Mouse (Mus musculus) adrenal gland, postnatal 4 days (tissue): ENCODE data around the gene Myh10. TPM values are rescaled to one million over a fixed set of nuclear protein-coding genes. Genes with fewer than 3 reads are reported as not detected.

Experiments
- DNase-seq, 2 experiments: peaks; one replicate each; pipeline ENCODE4 v3.0.0; 2021 to 2022; ENCODE audit warnings: low spot score in 2 of 2, mixed read lengths in 2 of 2
- total RNA-seq, 2 experiments: library from RNA; stranded (reverse); gene quantifications; 2 replicates each; pipeline ENCODE4 v1.2.3; 2021

Gene Myh10
- total RNA-seq, 2 experiments from 2014 or later: 69.4 to 98.3 TPM

DNA sequence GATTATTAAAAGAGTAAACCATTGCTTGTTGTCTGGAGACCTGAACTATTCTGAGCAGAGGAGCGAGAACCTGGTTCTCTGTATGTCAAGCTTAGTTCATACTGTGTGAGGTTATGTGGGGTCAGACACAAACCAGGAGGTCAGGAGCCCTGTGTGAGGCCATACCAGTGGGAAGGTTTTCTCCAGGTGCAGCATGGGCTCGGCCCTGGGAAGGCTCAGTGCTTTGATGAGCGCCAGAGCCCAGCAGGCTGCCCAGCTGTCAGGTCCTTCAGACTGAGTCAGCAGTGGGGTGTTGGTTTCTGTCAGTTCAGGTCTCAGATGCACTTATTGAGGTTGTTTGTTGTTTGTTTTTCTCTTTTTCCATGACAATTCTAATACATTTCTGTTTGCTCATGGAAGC is 52.8 kb downstream of the Myh10 start:
- no peak for DNase-seq

- no peak for DNase-seq
Measured at GRCm38 (mm10) chr11:68745374-68746200, 54.2 kb downstream of the Myh10 start.

GRCm38 (mm10) chr11:68748121-68748520 is 56.8 kb downstream of the Myh10 start:
- DNase-seq: no peak

GRCm38 (mm10) chr11:68750206-68750605 is 58.8 kb downstream of the Myh10 start:
- no peak for DNase-seq

DNA sequence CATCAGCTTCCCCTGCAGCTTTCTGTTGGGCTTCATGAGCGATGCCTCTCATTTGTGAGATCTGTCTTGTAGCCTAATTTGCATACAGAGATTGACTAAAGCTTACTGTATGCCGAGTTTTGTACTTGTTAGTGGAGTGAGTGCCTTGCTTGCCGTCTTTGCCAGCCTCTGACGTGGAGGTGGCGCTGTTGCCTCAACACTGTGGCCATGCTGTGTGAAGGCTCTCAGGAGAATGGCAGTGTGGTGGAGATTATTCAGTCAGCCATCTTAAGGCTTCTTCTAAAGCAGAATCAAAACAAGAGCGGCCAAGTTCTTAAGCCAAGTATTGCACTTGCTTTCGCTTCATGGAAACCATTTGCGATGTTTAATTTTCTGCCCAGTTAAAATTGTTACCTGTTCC is 59.6 kb downstream of the Myh10 start:
- no peak for DNase-seq

DNA sequence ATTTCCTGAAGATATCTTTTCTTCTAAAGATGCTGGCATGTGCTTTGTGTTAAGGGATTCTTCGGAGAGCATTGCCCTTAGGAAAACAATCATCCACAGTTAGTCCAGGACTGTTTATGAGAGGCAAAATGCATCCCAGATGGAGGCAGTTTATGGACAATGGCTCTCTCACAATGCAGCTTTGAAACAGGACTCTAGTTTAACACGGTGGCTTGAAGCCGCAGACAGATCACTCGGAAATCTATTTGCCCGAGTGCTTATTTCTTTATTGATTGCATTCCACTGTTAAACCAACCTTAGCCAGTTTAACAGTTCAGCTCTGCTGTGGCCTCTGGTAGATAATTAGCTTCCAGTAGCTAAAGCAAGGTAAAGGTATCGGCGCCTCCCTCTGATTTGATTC is 62.9 kb downstream of the Myh10 start:
- no peak for DNase-seq

GRCm38 (mm10) chr11:68756456-68757348 is 65.3 kb downstream of the Myh10 start:
- no peak for DNase-seq

DNA sequence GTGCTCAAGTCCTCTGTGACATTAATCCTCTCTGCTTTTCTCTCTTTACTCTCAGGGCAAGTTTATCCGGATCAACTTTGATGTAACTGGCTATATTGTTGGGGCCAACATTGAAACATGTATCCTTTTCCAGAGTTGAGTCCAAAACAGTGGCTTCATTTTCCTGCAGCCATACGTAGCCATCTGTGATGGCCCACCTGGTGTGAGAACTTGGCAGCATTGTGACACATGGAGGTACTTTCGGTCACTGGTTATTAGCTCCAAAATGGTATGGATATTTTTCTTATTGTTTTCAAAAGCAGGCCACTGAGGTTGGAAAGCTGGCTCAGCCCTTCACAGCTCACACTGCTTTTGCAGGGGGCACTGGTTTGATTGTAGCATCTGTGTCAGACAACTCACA is 68.3 kb downstream of the Myh10 start:
- no peak for DNase-seq

DNA sequence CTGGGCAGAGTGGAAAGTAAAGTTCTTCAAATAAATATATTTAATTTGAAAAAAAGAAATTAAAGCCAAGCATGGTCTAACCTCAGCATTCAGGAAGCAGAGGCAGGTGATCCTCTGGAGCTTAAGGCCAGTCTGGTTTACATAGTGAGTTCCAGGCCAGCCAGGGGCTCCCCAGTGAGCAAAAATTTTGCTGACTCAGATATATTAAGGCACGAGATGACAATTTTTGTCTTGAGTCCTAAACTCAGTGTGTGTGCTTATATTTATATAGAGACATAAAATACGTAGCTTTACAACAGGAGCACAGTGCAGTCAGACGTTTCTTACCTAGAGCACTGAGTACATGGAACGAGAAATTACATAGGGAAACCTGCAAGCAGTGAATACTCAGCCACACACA is 69.8 kb downstream of the Myh10 start:
- no peak for DNase-seq

GRCm38 (mm10) chr11:68761664-68762063 is 70.3 kb downstream of the Myh10 start:
- no peak for DNase-seq

GRCm38 (mm10) chr11:68764622-68765021 is 73.3 kb downstream of the Myh10 start:
- no peak for DNase-seq

DNA sequence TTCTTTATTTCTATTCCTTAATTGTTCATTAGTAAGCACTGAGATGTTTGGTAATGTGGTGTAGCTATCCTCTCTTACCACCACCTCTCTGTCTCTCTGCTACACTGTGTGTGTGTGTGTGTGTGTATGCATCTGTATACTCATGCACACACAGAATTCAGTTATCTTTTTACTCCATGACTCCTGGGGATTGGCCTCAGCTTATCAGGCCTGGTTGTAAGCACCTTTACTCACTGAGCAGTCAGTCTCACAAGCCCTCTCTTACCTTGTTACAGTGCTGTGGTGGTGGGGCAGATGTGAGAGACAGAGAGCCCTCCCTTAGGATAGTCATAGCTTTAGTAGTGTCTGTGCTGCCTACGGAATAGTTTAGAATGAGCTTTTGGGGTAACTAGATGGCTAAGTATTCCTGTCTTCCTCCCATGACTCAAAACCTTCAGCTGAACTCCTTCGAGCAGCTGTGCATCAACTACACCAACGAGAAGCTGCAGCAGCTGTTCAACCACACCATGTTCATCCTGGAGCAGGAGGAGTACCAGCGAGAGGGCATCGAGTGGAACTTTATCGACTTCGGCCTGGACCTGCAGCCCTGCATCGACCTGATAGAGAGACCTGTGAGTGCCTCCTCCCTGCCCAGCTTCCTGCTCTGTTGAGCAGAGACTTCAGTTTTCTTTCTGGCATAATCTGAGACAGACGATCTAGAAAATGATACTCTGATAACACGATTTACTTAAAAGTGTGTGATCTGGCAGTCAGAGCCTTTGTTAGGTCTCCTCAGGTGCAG is 76.6 kb downstream of the Myh10 start:
- no peak for DNase-seq

- no peak for DNase-seq
Measured at GRCm38 (mm10) chr11:68769770-68770510, 78.6 kb downstream of the Myh10 start.

DNA sequence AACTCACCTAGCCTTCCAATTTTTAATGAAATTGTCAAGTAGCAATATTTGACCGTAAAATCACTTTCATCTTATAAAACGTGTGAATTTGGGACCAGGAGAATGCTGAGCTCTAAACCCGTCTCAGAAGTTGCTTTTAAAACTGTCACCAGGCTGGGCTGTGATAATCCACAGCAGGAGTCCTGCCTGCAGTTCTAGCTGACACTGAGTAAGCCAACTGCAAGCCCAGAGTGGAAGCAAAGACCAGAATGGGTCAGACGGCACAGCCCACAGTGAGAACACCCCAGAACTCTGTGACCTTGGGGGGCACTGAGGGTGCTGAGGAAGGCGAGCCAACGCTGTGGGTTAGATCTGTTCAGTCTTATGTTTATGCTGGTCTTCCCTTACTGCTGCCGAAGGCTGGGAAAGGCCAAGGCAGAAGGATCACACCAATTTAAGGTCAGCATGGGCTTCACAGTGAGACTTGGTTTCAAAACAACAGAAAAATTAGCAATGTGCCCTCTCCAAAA is 84.8 kb downstream of the Myh10 start:
- DNase-seq: no peak

- DNase-seq: no peak
Measured at GRCm38 (mm10) chr11:68777933-68778332, 86.6 kb downstream of the Myh10 start.

DNA sequence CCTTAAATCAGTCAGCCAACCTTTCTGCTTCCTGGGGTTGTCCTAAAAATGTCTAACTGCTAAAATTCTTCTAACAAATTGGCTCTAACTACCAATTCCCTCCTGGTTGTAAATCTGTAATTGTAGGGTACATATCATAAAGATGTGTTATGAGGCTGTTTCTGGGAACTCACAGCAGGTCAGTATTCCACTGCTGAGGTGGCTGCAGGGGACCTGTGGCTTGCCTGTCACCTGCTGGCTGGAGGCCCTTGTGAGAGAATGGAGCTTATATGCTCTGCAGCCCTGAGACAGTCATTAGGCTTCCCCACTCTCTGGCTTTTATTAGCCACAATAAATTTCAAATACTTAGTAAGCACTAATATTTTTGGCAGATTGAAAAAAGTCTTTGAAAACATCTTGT is 87.5 kb downstream of the Myh10 start:
- DNase-seq: no peak

DNA sequence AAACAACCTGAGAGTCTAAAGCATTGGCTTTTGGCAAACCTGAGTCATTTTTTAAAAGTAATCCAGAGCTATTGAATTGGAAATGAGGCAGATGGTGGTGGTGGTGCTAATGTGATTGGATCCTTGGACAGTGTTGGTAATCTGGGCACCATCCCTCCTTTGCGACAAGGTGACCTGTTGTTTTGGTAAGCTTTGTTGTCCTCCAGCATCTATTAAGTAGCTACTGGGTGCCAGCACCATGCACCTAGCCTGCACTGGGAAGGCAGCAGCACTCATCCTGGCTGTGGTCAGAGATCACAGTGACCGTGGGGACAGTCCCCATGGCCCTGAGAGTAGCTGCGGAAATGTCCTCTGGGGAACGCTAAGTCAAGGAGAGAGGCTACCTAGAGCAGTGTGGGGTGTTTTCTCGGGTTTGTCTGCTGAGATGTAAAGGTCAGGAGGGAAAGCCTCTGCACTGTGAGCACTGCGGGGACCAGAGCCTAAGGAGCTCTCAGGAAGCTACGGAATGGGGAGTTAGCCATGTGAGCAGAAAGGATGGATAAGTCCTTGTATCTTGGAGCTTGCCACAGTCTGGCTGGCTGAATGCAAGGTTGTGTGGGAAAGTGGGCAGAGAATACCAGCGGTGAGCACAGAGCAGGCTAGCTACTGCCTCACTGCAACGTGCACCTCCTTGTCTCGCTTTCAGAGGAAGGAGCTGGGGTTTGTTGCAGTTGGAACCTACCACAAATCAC is 88.5 kb downstream of the Myh10 start:
- DNase-seq: no peak

GRCm38 (mm10) chr11:68780466-68781114 is 89.2 kb downstream of the Myh10 start:
- no peak for DNase-seq

DNA sequence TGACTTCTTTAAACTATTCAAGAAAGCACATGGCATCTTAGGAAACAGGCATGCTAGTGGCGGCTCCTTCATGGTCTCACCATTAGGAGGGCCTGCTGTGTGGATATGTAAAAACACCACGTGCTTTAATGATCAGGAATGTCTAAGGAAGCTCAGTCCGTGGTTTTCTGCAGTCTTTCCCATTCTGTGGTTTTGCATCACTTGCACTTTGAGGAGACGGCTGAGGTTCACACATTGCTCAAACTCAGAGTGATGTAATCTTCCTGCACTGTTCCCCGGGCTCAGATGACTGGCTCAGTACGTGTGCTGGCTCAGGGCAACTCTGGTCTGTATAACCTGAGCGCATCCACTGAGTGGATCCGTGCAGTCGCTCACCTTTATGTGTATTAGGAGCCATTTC is 91.0 kb downstream of the Myh10 start:
- no peak for DNase-seq
